Mouse (Mus musculus) heart, embryonic 10.5 days (tissue): ENCODE results near the gene Epha2. TPM values are rescaled to one million over a fixed set of nuclear protein-coding genes. Genes with fewer than 3 reads are reported as not detected.

Experiments
- DNase-seq: peaks from one replicate; pipeline ENCODE4 v3.0.0-alpha.2; 2017; ENCODE audit warnings: low spot score
- H3K27ac ChIP-seq: fragments of 300-500 bp; sonication (generic); 2 replicates; pipeline ENCODE4 v1.5.1; 2016; ENCODE audit warnings: mild to moderate bottlenecking
- H3K27me3 ChIP-seq: fragments of 300-500 bp; sonication (generic); 2 replicates; pipeline ENCODE4 v1.6.1; 2016; ENCODE audit warnings: mild to moderate bottlenecking; ENCODE audit not compliant: poor library complexity, insufficient read depth, severe bottlenecking
- H3K36me3 ChIP-seq: fragments of 300-500 bp; sonication (generic); 2 replicates; pipeline ENCODE4 v1.6.1; 2016; ENCODE audit warnings: mild to moderate bottlenecking, moderate library complexity
- H3K4me1 ChIP-seq: fragments of 300-500 bp; sonication (generic); 2 replicates; pipeline ENCODE4 v1.6.1; 2016; ENCODE audit warnings: mild to moderate bottlenecking
- H3K4me3 ChIP-seq: fragments of 300-500 bp; sonication (generic); 2 replicates; pipeline ENCODE4 v1.5.1; 2016; ENCODE audit warnings: mild to moderate bottlenecking, moderate library complexity
- H3K9me3 ChIP-seq: fragments of 300-500 bp; sonication (generic); 2 replicates; pipeline ENCODE4 v1.6.1; 2016; ENCODE audit warnings: mild to moderate bottlenecking, moderate library complexity
- WGBS: fragments of 180-500 bp; shearing (Covaris S2); methylation state at CpG from one replicate; pipeline ENCODE4 v1.1.7; 2016; 5-methylcytosine and 5-hydroxymethylcytosine counted together
- polyA plus RNA-seq: library from polyadenylated mRNA; unstranded; fragments of >200 nt; fragmentation: Nextera tagmentation; extraction: Ambion mirVana; gene quantifications from 2 replicates; pipeline ENCODE4 v1.2.1, GENCODE M21; 2016

The Epha2 gene
- polyA plus RNA-seq, 1 experiment from 2014 or later = 5.2 TPM

GRCm38 (mm10) chr4:141311078-141311477 is 10.0 kb downstream of the Epha2 start:
- Histone ChIP-seq H3K36me3 (peaks cover 21% of the 10 kb centered on the region), H3K27ac (peak overlapping the region; percentile 93), H3K4me3 (peak overlapping the region; percentile 29; the same call in 1 of the 2 replicates), H3K4me1 (peaks cover 96% of the 10 kb centered on the region), H3K9me3 (no peaks in the 10 kb centered on the region), H3K27me3 (no peaks in the 10 kb centered on the region)
- no peak for DNase-seq
- WGBS = 57% methylated on average over 7 of the region's 7 CpGs

- peaks cover 96% of the 10 kb centered on the region for H3K4me1 ChIP-seq
- no peak for DNase-seq
- H3K9me3 ChIP-seq = no peaks in the 10 kb centered on the region
- peak overlapping the region; percentile 93 for H3K27ac ChIP-seq
- no peaks in the 10 kb centered on the region for H3K27me3 ChIP-seq
- peak overlapping the region; percentile 19; the same call in 1 of the 2 replicates for H3K4me3 ChIP-seq
- peaks cover 24% of the 10 kb centered on the region for H3K36me3 ChIP-seq
- 33% methylated on average over 6 of the region's 6 CpGs for WGBS
Measured at GRCm38 (mm10) chr4:141311506-141311905, 10.5 kb downstream of the Epha2 start.

- H3K4me3 ChIP-seq = peak overlapping the region; percentile 19; the same call in 1 of the 2 replicates
- peaks cover 27% of the 10 kb centered on the region for H3K36me3 ChIP-seq
- H3K27me3 ChIP-seq = no peaks in the 10 kb centered on the region
- peak overlapping the region; percentile 93 for H3K27ac ChIP-seq
- no peaks in the 10 kb centered on the region for H3K9me3 ChIP-seq
- peaks cover 96% of the 10 kb centered on the region for H3K4me1 ChIP-seq
- WGBS = 72% methylated on average over 2 of the region's 2 CpGs
- no peak for DNase-seq
Measured at GRCm38 (mm10) chr4:141311908-141312307, 10.9 kb downstream of the Epha2 start.

GRCm38 (mm10) chr4:141312513-141313131 is 11.6 kb downstream of the Epha2 start:
- peak overlapping the region; percentile 93 for H3K27ac ChIP-seq
- peaks cover 32% of the 10 kb centered on the region for H3K36me3 ChIP-seq
- no peaks in the 10 kb centered on the region for H3K27me3 ChIP-seq
- H3K4me1 ChIP-seq = peaks cover 94% of the 10 kb centered on the region
- H3K4me3 ChIP-seq = peak overlapping the region; percentile 1; the same call in 1 of the 2 replicates
- WGBS = 43% methylated on average over 17 of the region's 17 CpGs
- no peaks in the 10 kb centered on the region for H3K9me3 ChIP-seq
- no peak for DNase-seq

GRCm38 (mm10) chr4:141313481-141313880 is 12.4 kb downstream of the Epha2 start:
- H3K9me3 ChIP-seq = no peaks in the 10 kb centered on the region
- H3K4me3 ChIP-seq = no peak overlapping the region
- H3K36me3 ChIP-seq = peaks cover 33% of the 10 kb centered on the region
- WGBS = 60% methylated on average over 8 of the region's 8 CpGs
- no peak for DNase-seq
- H3K4me1 ChIP-seq = peaks cover 86% of the 10 kb centered on the region
- peak overlapping the region; percentile 93 for H3K27ac ChIP-seq
- no peaks in the 10 kb centered on the region for H3K27me3 ChIP-seq

GRCm38 (mm10) chr4:141313924-141314323 is 12.9 kb downstream of the Epha2 start:
- Histone ChIP-seq H3K4me1 (peaks cover 81% of the 10 kb centered on the region), H3K27me3 (no peaks in the 10 kb centered on the region), H3K9me3 (no peaks in the 10 kb centered on the region), H3K4me3 (no peak overlapping the region), H3K27ac (peak overlapping the region; percentile 93), H3K36me3 (peaks cover 33% of the 10 kb centered on the region)
- WGBS = 44% methylated on average over 11 of the region's 11 CpGs
- no peak for DNase-seq

- peak overlapping the region; percentile 93; the same call in 1 of the 2 replicates for H3K27ac ChIP-seq
- H3K4me1 ChIP-seq = peaks cover 73% of the 10 kb centered on the region
- H3K27me3 ChIP-seq = no peaks in the 10 kb centered on the region
- H3K9me3 ChIP-seq = no peaks in the 10 kb centered on the region
- H3K4me3 ChIP-seq = no peak overlapping the region
- DNase-seq = no peak
- peaks cover 37% of the 10 kb centered on the region for H3K36me3 ChIP-seq
- 84% methylated on average over 6 of the region's 6 CpGs for WGBS
Measured at GRCm38 (mm10) chr4:141314745-141315144, 13.7 kb downstream of the Epha2 start.

GRCm38 (mm10) chr4:141316023-141316422 is 15.0 kb downstream of the Epha2 start:
- H3K27ac ChIP-seq = peak overlapping the region; percentile 93; the same call in 1 of the 2 replicates

GRCm38 (mm10) chr4:141316498-141317180 is 15.6 kb downstream of the Epha2 start:
- H3K27me3 ChIP-seq = no peaks in the 10 kb centered on the region
- H3K36me3 ChIP-seq = peaks cover 51% of the 10 kb centered on the region
- H3K9me3 ChIP-seq = no peaks in the 10 kb centered on the region
- 85% methylated on average over 18 of the region's 18 CpGs for WGBS
- DNase-seq = no peak
- H3K4me1 ChIP-seq = peaks cover 54% of the 10 kb centered on the region
- H3K27ac ChIP-seq = 0 out of 2 replicates have a peak overlapping the region, but pooled peaks have one; percentile 93
- no peak overlapping the region for H3K4me3 ChIP-seq

More at GRCm38 (mm10) chr4:141316023-141316422, 15.0 kb downstream of the Epha2 start:
- H3K4me1 ChIP-seq = peaks cover 60% of the 10 kb centered on the region
- no peak overlapping the region for H3K4me3 ChIP-seq
- 58% methylated on average over 7 of the region's 7 CpGs for WGBS
- H3K27me3 ChIP-seq = no peaks in the 10 kb centered on the region
- no peaks in the 10 kb centered on the region for H3K9me3 ChIP-seq
- H3K36me3 ChIP-seq = peaks cover 45% of the 10 kb centered on the region
- no peak for DNase-seq

GRCm38 (mm10) chr4:141317914-141318313 is 16.9 kb downstream of the Epha2 start:
- no peak overlapping the region for H3K27ac ChIP-seq
- H3K4me1 ChIP-seq = peaks cover 41% of the 10 kb centered on the region
- no peaks in the 10 kb centered on the region for H3K27me3 ChIP-seq
- no peak overlapping the region for H3K4me3 ChIP-seq
- H3K36me3 ChIP-seq = peaks cover 64% of the 10 kb centered on the region
- 78% methylated on average over 7 of the region's 7 CpGs for WGBS
- no peaks in the 10 kb centered on the region for H3K9me3 ChIP-seq
- no peak for DNase-seq

- DNase-seq = no peak
- peaks cover 73% of the 10 kb centered on the region for H3K36me3 ChIP-seq
- H3K9me3 ChIP-seq = no peaks in the 10 kb centered on the region
- H3K27me3 ChIP-seq = no peaks in the 10 kb centered on the region
- WGBS = 79% methylated on average over 11 of the region's 11 CpGs
- H3K4me3 ChIP-seq = no peak overlapping the region
- peaks cover 37% of the 10 kb centered on the region for H3K4me1 ChIP-seq
- no peak overlapping the region for H3K27ac ChIP-seq
Measured at GRCm38 (mm10) chr4:141322526-141322925, 21.5 kb downstream of the Epha2 start.

- Histone ChIP-seq H3K4me3 (no peak overlapping the region), H3K27me3 (no peaks in the 10 kb centered on the region), H3K27ac (peak overlapping the region; percentile 75), H3K36me3 (peaks cover 60% of the 10 kb centered on the region), H3K9me3 (no peaks in the 10 kb centered on the region), H3K4me1 (peaks cover 42% of the 10 kb centered on the region)
- no peak for DNase-seq
- WGBS = 68% methylated on average over 6 of the region's 6 CpGs
Measured at GRCm38 (mm10) chr4:141324771-141325191, 23.7 kb downstream of the Epha2 start.

GRCm38 (mm10) chr4:141325636-141326035 is 24.6 kb downstream of the Epha2 start:
- DNase-seq = no peak
- Histone ChIP-seq H3K4me3 (no peak overlapping the region), H3K27ac (peak overlapping the region; percentile 75), H3K27me3 (no peaks in the 10 kb centered on the region), H3K9me3 (no peaks in the 10 kb centered on the region), H3K4me1 (peaks cover 45% of the 10 kb centered on the region), H3K36me3 (peaks cover 55% of the 10 kb centered on the region)
- 37% methylated on average over 15 of the region's 15 CpGs for whole genome bisulfite sequencing
